Mouse (Mus musculus) adrenal gland, postnatal 14 days (tissue): Measurements from ENCODE around the gene Map2. TPM values are rescaled to one million over a fixed set of nuclear protein-coding genes. Genes with fewer than 3 reads are reported as not detected.

ENCODE experiments used
- DNase-seq: peaks from one replicate; pipeline ENCODE4 v3.0.0; 2021; ENCODE audit warnings: mixed read lengths
- total RNA-seq: library from RNA; stranded (reverse); gene quantifications from 2 replicates; pipeline ENCODE4 v1.2.3, GENCODE M21; 2021

The Map2 gene
- total RNA-seq, 1 experiment from 2014 or later: 18.7 TPM

- no peak for DNase-seq
Observed at GRCm38 (mm10) chr1:66395826-66396225, 220.8 kb downstream of the Map2 start.

GRCm38 (mm10) chr1:66401902-66402301 lies 226.8 kb downstream of the Map2 start:
- no peak for DNase-seq

GRCm38 (mm10) chr1:66407270-66407967 lies 232.3 kb downstream of the Map2 start:
- DNase-seq: no peak

- DNase-seq: no peak
Observed at GRCm38 (mm10) chr1:66418360-66418759, 243.3 kb downstream of the Map2 start.

- DNase-seq: no peak
Observed at GRCm38 (mm10) chr1:66426073-66426472, 251.0 kb downstream of the Map2 start.

- DNase-seq: no peak
Observed at GRCm38 (mm10) chr1:66430962-66431361, 255.9 kb downstream of the Map2 start.

GRCm38 (mm10) chr1:66431472-66431871 lies 256.4 kb downstream of the Map2 start:
- no peak for DNase-seq

- DNase-seq: no peak
Observed at GRCm38 (mm10) chr1:66438069-66438468, 263.0 kb downstream of the Map2 start.

GRCm38 (mm10) chr1:66442922-66443321 lies 267.8 kb downstream of the Map2 start:
- DNase-seq: no peak

- no peak for DNase-seq
Observed at GRCm38 (mm10) chr1:66449471-66449870, 274.4 kb downstream of the Map2 start.

GRCm38 (mm10) chr1:66456580-66456979 lies 281.5 kb downstream of the Map2 start:
- DNase-seq: no peak

- DNase-seq: no peak
Observed at GRCm38 (mm10) chr1:66457747-66458146, 282.7 kb downstream of the Map2 start.

- no peak for DNase-seq
Observed at GRCm38 (mm10) chr1:66459394-66459793, 284.3 kb downstream of the Map2 start.

GRCm38 (mm10) chr1:66460850-66461249 lies 285.8 kb downstream of the Map2 start:
- no peak for DNase-seq

GRCm38 (mm10) chr1:66467821-66468703 lies 293.0 kb downstream of the Map2 start, which contains the start of gene Unc80:
Unc80 (plus strand) TSS chr1:66468367.
- DNase-seq: peak; percentile 82

- DNase-seq: peak; percentile 4
Observed at GRCm38 (mm10) chr1:66468704-66469020, 293.6 kb downstream of the Map2 start.

GRCm38 (mm10) chr1:66482751-66483150 lies 307.7 kb downstream of the Map2 start:
- no peak for DNase-seq

Other genes with a start within 250 kb of the Map2 start
- not detected in 2 replicates for gene Crygf, start 248.8 kb upstream of the Map2 start, total RNA-seq